Mouse (Mus musculus): Measurements from ENCODE around the gene Rfpl4.

GRCm38 (mm10) chr7:5087886-5088285, 28.9 kb downstream of the Rfpl4 start:
- TF ChIP-seq CTCF (IDR thresholded peaks at IDR 0.05; ENCODE audit: low read depth, low read length): no peak
- no peak for TF ChIP-seq POLR2A (IDR thresholded peaks at IDR 0.05; ENCODE audit: insufficient read depth, low read length)
- TF ChIP-seq EP300 (IDR thresholded peaks at IDR 0.05; ENCODE audit: insufficient read depth, low read depth, low read length): no peak

Measured in ES-Bruce4 (cell line).